Mouse (Mus musculus) CH12.LX (cell line): ENCODE results near the gene Trmt10a. TPM values are rescaled to one million over a fixed set of nuclear protein-coding genes. Genes with fewer than 3 reads are reported as not detected.

Experiments used
- DNase-seq: peaks from one replicate; pipeline ENCODE4 v3.0.0-alpha.2; 2013; ENCODE audit errors: extremely low read depth
- H3K27ac ChIP-seq: 2 replicates; pipeline ENCODE4 v1.5.1; 2012; ENCODE audit warnings: low read depth, mild to moderate bottlenecking, control low read depth, moderate library complexity; ENCODE audit not compliant: insufficient read depth
- H3K27me3 ChIP-seq: replicated peaks from 2 replicates; pipeline ENCODE3; 2012; ENCODE audit warnings: inconsistent platforms
- H3K36me3 ChIP-seq, 2 experiments: replicated peaks in 1 of 2; 2 replicates each; pipeline versions ENCODE3 to v1.6.1; 2012; ENCODE audit warnings: inconsistent platforms in 1 of 2, low read length in 1 of 2, mild to moderate bottlenecking in 1 of 2, mixed read lengths in 1 of 2, moderate library complexity in 1 of 2; ENCODE audit not compliant: control insufficient read depth in 1 of 2, insufficient read depth in 1 of 2
- H3K4me1 ChIP-seq, 2 experiments: 2 replicates each; pipeline ENCODE4 v1.6.1; 2012; ENCODE audit warnings: inconsistent platforms in 1 of 2, moderate library complexity in 1 of 2; ENCODE audit not compliant: insufficient read depth in 2 of 2, control insufficient read depth in 1 of 2
- H3K4me2 ChIP-seq: 2 replicates; pipeline ENCODE4 v1.6.1; 2012; ENCODE audit warnings: low read depth, mild to moderate bottlenecking, control low read depth; ENCODE audit not compliant: poor library complexity, insufficient read depth, severe bottlenecking
- H3K4me3 ChIP-seq, 3 experiments: fragments of 150-350 bp in 1 of 3; sonication (generic) in 1 of 3; replicated peaks in 1 of 3; 2 replicates each; pipeline versions ENCODE3 to v1.5.1; 2011 to 2012; ENCODE audit warnings: low read depth in 2 of 3, low read length in 2 of 3, mild to moderate bottlenecking in 2 of 3, moderate library complexity in 2 of 3, control low read depth in 1 of 3, improper control_type of control experiment in 1 of 3, inconsistent platforms in 1 of 3, mixed read lengths in 1 of 3; ENCODE audit not compliant: poor library complexity in 1 of 3
- H3K79me2 ChIP-seq: replicated peaks from 2 replicates; pipeline ENCODE4 v1.6.1; 2012; ENCODE audit warnings: mild to moderate bottlenecking, moderate library complexity; ENCODE audit not compliant: control insufficient read depth, poor library complexity, insufficient read depth, severe bottlenecking; ENCODE audit errors: extremely low read depth
- H3K9ac ChIP-seq: 2 replicates; pipeline ENCODE4 v1.6.1; 2012; ENCODE audit warnings: low read depth, mild to moderate bottlenecking, control low read depth, moderate library complexity; ENCODE audit not compliant: insufficient read depth
- H3K9me3 ChIP-seq: replicated peaks from 2 replicates; pipeline ENCODE3; 2012; ENCODE audit warnings: low read length, inconsistent platforms, mixed read lengths
- CHD1 ChIP-seq: IDR thresholded peaks from 2 replicates; pipeline ENCODE4 v1.6.1; 2012; ENCODE audit warnings: low read depth, low read length, improper control_type of control experiment, inconsistent platforms
- CHD2 ChIP-seq: IDR thresholded peaks from 2 replicates; pipeline ENCODE4 v1.6.1; 2011; ENCODE audit warnings: low read length, improper control_type of control experiment
- CTCF ChIP-seq, 2 experiments: IDR thresholded peaks in 1 of 2; conservative IDR thresholded peaks in 1 of 2; 2 replicates each; pipeline ENCODE4 v1.5.1; 2011 to 2012; ENCODE audit warnings: low read depth in 2 of 2, low read length in 2 of 2, improper control_type of control experiment in 1 of 2, inconsistent platforms in 1 of 2, mild to moderate bottlenecking in 1 of 2, moderate library complexity in 1 of 2
- E2F4 ChIP-seq: IDR thresholded peaks from 2 replicates; pipeline ENCODE4 v1.6.1; 2011; ENCODE audit warnings: low read depth, low read length, improper control_type of control experiment; ENCODE audit not compliant: insufficient replicate concordance
- IRF4 ChIP-seq: IDR thresholded peaks from 2 replicates; pipeline ENCODE4 v1.6.1; 2014; ENCODE audit warnings: low read depth, mild to moderate bottlenecking, inconsistent platforms, low read length, improper control_type of control experiment
- JUN ChIP-seq: IDR thresholded peaks from 2 replicates; pipeline ENCODE4 v1.6.1; 2011; ENCODE audit warnings: low read depth, mild to moderate bottlenecking, low read length, improper control_type of control experiment, moderate library complexity; ENCODE audit not compliant: insufficient read depth
- MAFK ChIP-seq: IDR thresholded peaks from 2 replicates; pipeline ENCODE4 v1.6.1; 2011; ENCODE audit warnings: low read length, improper control_type of control experiment; ENCODE audit not compliant: insufficient replicate concordance
- MEF2A ChIP-seq: IDR thresholded peaks from 2 replicates; pipeline ENCODE4 v1.6.1; 2014; ENCODE audit warnings: low read depth, mild to moderate bottlenecking, inconsistent platforms, low read length, improper control_type of control experiment, borderline replicate concordance
- POLR2A ChIP-seq: IDR thresholded peaks from 2 replicates; pipeline ENCODE4 v1.6.1; 2011; ENCODE audit warnings: low read depth, mild to moderate bottlenecking, improper control_type of control experiment, low read length
- RCOR1 ChIP-seq: conservative IDR thresholded peaks from 2 replicates; pipeline ENCODE4 v1.6.1; 2012; ENCODE audit warnings: low read depth, mild to moderate bottlenecking, inconsistent platforms, low read length, improper control_type of control experiment
- TCF12 ChIP-seq: IDR thresholded peaks from 2 replicates; pipeline ENCODE4 v1.6.1; 2014; ENCODE audit warnings: low read depth, mild to moderate bottlenecking, inconsistent platforms, low read length, improper control_type of control experiment
- UBTF ChIP-seq: IDR thresholded peaks from 2 replicates; pipeline ENCODE4 v1.6.1; 2012; ENCODE audit warnings: low read depth, mild to moderate bottlenecking, inconsistent platforms, low read length, improper control_type of control experiment, moderate library complexity
- USF1 ChIP-seq: IDR thresholded peaks from 2 replicates; pipeline ENCODE4 v1.6.1; 2014; ENCODE audit warnings: low read depth, mild to moderate bottlenecking, inconsistent platforms, low read length, improper control_type of control experiment
- USF2 ChIP-seq: conservative IDR thresholded peaks from 2 replicates; pipeline ENCODE4 v1.6.1; 2011; ENCODE audit warnings: low read depth, low read length, improper control_type of control experiment
- ZC3H11A ChIP-seq: IDR thresholded peaks from 2 replicates; pipeline ENCODE4 v1.6.1; 2012; ENCODE audit warnings: low read depth, mild to moderate bottlenecking, inconsistent platforms, low read length, improper control_type of control experiment
- ZKSCAN1 ChIP-seq: IDR thresholded peaks from 2 replicates; pipeline ENCODE4 v1.6.1; 2012; ENCODE audit warnings: low read depth, inconsistent platforms, low read length, improper control_type of control experiment, borderline replicate concordance
- dilution Hi-C: fragments of 300-500 bp; cut with MboI; formaldehyde crosslinking; loops from 2 replicates; pipeline ENCODE4 v1.14.3; 2020; ENCODE audit warnings: low sequenced_read_pairs; ENCODE audit not compliant: extremely low pct_unique_long_range_greater_than_20kb, extremely low pct_ligation_motif_present
- in situ Hi-C: fragments of 300-500 bp; cut with MboI; formaldehyde crosslinking; loops from 3 replicates; pipeline ENCODE4 v1.14.3; 2019; ENCODE audit warnings: low sequenced_read_pairs, low pct_ligation_motif_present, low pct_unique_long_range_greater_than_20kb, mixed read lengths
- polyA plus RNA-seq: library from polyadenylated mRNA; unstranded; fragments of >175 nt; gene quantifications from 2 replicates; pipeline ENCODE4 v1.2.1, GENCODE M21; 2012; ENCODE audit warnings: low read depth; ENCODE audit not compliant: insufficient read length
- total RNA-seq, 2 experiments: library from RNA; depleted of rRNA; stranded (reverse); fragments of 300-350 nt in 1 of 2; fragments of >200 nt in 1 of 2; gene quantifications; 2 replicates each; pipeline ENCODE4 v1.2.3; 2012 to 2014

Gene Trmt10a
- total and polyA plus RNA-seq, 3 experiments, result 31.6 to 65.7 (median 38.0) TPM

DNA sequence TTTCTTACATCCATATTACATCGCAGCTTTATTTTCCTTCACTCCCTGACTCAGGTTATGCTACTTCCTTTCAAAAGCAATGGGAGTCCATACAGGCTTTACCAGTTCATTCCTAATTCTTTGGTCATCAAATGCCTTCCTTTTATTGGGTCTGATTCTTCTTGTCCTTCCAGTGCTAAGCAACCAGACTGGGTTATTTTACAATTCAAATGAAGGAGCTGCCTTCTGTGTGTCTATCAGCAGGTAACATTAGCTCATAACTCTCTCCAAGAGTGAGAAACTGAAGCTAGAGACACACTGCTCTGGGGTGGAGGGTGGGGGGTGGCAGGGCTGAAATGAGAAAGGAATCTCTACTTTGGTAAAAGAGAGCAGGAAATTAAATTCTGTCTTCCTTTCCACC lies 12.6 kb upstream of the Trmt10a start:
- H3K27ac ChIP-seq, result no peak overlapping the region
- no peaks in the 10 kb centered on the region for H3K9me3 ChIP-seq
- H3K36me3 ChIP-seq, result peaks cover 0 to 2% of the 10 kb centered on the region in 2 experiments
- in situ Hi-C loops (loop anchor here (5.0 kb wide), 1 partner anchor 63 kb away; the partner anchor contains the start of genes 1110002E22Rik and Gm5105), dilution Hi-C loops (loop anchor here (25.0 kb wide), 1 partner anchor 343 kb away; no protein-coding TSS in a partner anchor)
- H3K27me3 ChIP-seq, result no peaks in the 10 kb centered on the region
- no peak overlapping the region for H3K4me3 ChIP-seq
- peaks cover 2 to 9% of the 10 kb centered on the region in 2 experiments; a peak in 1 of 4 replicates for H3K4me1 ChIP-seq
- no peak overlapping the region for H3K9ac ChIP-seq
- no peak for DNase-seq
- no peaks in the 10 kb centered on the region for H3K79me2 ChIP-seq
- TF ChIP-seq MAFK (no peak), UBTF (no peak), TCF12 (no peak), POLR2A (no peak), CHD2 (no peak), RCOR1 (no peak), ZKSCAN1 (no peak), E2F4 (no peak), ZC3H11A (no peak), CHD1 (no peak)
- no peak overlapping the region for H3K4me2 ChIP-seq

DNA sequence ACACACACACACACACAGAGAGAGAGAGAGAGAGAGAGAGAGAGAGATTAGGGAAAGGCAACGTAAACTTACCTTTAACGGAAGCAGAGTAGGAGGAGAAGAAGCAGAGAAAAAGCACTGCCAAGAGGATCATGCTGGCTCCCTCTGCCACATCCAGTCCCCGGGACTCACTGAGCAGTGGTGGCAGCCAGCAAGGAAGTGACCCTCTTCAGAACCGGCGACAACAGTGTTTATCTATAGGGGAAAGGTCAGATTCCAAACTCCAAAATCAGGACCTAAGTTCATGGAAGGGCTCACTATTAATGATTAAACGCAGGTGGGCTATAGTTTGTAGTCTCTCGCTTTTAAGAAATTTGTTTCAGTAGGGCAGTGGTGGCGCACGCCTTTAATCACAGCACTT lies 12.1 kb upstream of the Trmt10a start:
- peaks cover 0 to 2% of the 10 kb centered on the region in 2 experiments for H3K36me3 ChIP-seq
- H3K9me3 ChIP-seq, result no peaks in the 10 kb centered on the region
- peaks cover 2 to 9% of the 10 kb centered on the region in 2 experiments; a peak in 1 of 4 replicates for H3K4me1 ChIP-seq
- H3K4me3 ChIP-seq, result no peak overlapping the region
- no peaks in the 10 kb centered on the region for H3K79me2 ChIP-seq
- no peaks in the 10 kb centered on the region for H3K27me3 ChIP-seq
- dilution Hi-C loops (loop anchor here (25.0 kb wide), 1 partner anchor 344 kb away; no protein-coding TSS in a partner anchor), in situ Hi-C loops (loop anchor here (5.0 kb wide), 1 partner anchor 64 kb away; the partner anchor contains the start of genes 1110002E22Rik and Gm5105)
- H3K4me2 ChIP-seq, result no peak overlapping the region
- DNase-seq, result no peak
- TF ChIP-seq MEF2A (no peak), JUN (no peak), CTCF (conservative IDR thresholded peaks at IDR 0.05 in 1 of 2, IDR thresholded peaks at IDR 0.05 in 1 of 2; ENCODE audit: low read depth in 2 of 2, low read length in 2 of 2) (no peak), IRF4 (no peak), USF2 (no peak), TCF12 (no peak), UBTF (no peak), MAFK (no peak), USF1 (no peak), POLR2A (no peak), ZKSCAN1 (no peak)
- no peak overlapping the region for H3K9ac ChIP-seq
- H3K27ac ChIP-seq, result no peak overlapping the region
